Mouse (Mus musculus): ENCODE measurements around the gene Rgs12. TPM values are rescaled to one million over a fixed set of nuclear protein-coding genes. Genes with fewer than 3 reads are reported as not detected.

The Rgs12 gene
- polyA plus RNA-seq, 1 experiment from 2014 or later = 34.4 TPM

DNA sequence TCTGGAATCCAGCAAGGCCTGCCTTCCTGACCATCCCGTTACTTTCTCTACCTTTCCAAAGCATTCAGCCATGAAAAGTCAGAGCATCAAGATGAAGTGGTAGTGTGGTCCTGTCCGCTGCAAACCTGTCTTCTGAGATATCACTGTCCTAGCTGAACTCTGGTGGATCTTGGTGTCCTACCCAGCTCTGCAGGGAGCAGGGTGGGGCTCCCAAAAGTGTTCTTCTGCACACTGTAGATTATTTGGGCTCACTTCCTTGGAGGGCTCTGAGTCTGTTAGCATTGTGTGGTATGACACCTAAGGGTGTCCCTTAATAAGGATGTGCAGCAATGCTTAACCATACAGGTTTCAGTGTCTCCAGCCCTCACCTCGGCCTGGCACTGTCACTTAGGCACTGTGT lies 56.4 kb downstream of the Rgs12 start:
- H3K27me3 ChIP-seq (ENCODE audit: control insufficient read depth, insufficient read depth, low read length) = no peaks in the 10 kb centered on the region
- ATAC-seq (ENCODE audit: insufficient read depth, low FRiP score) = no peak
- 89% methylated on average over 3 of the region's 3 CpGs for WGBS
- no peak overlapping the region for H3K27ac ChIP-seq (ENCODE audit: low read length)
- H3K4me1 ChIP-seq (ENCODE audit: control insufficient read depth, insufficient read depth, low read length) = no peaks in the 10 kb centered on the region
- H3K4me2 ChIP-seq (ENCODE audit: low read depth, low read length) = no peak overlapping the region
- H3K9ac ChIP-seq (ENCODE audit: low read length) = no peak overlapping the region
- H3K9me3 ChIP-seq (replicated peaks; ENCODE audit: control insufficient read depth, low read length) = no peaks in the 10 kb centered on the region
- H3K36me3 ChIP-seq (ENCODE audit: control insufficient read depth, insufficient read depth, low read length) = no peaks in the 10 kb centered on the region
- no peak overlapping the region for H3K4me3 ChIP-seq (replicated peaks; ENCODE audit: low read length)

DNA sequence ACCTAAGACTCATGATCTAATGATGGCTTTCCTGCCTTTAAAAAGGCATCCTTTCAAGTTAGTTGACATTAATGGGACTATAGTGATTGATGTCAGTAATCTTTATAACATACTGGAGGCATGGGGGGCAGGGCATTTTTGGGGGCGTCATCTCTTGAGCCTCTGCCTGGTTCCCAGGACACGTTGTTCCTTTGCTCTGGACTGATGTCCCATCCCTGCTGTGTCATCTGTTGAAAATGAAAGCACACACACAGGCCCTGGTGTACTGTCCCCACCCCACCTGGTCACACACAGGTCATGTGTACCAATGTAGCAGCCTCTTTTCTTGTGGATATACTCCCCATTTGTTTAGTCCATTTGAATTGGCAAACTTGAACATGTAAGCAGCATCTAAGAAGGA lies 57.4 kb downstream of the Rgs12 start:
- Histone ChIP-seq H3K27me3 (ENCODE audit: control insufficient read depth, insufficient read depth, low read length) (no peaks in the 10 kb centered on the region), H3K36me3 (ENCODE audit: control insufficient read depth, insufficient read depth, low read length) (no peaks in the 10 kb centered on the region), H3K4me1 (ENCODE audit: control insufficient read depth, insufficient read depth, low read length) (no peaks in the 10 kb centered on the region), H3K9me3 (replicated peaks; ENCODE audit: control insufficient read depth, low read length) (no peaks in the 10 kb centered on the region), H3K4me2 (ENCODE audit: low read depth, low read length) (no peak overlapping the region), H3K27ac (ENCODE audit: low read length) (no peak overlapping the region), H3K4me3 (replicated peaks; ENCODE audit: low read length) (no peak overlapping the region), H3K9ac (ENCODE audit: low read length) (no peak overlapping the region)
- no peak for ATAC-seq (ENCODE audit: insufficient read depth, low FRiP score)
- 53% methylated on average over 2 of the region's 2 CpGs for WGBS

DNA sequence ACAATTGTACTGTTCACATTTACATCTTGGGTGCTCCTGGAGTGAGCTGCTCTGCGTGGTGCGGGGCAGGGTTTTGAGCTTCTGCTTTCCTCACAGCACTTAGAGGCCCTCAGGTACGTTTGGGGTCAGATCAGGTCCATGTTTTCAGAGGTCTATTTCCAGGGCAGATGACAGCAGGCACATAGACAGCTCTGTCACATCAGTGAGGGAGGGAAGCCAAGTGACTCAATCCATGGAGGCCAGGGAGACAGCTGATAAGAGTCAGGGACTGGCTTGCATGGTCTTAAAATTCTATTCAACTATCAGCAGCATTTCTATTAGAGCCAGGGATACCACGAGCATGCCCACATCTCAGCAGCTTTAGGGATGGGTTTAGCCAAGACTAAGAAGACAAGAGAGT lies 59.9 kb downstream of the Rgs12 start:
- Histone ChIP-seq H3K9me3 (replicated peaks; ENCODE audit: control insufficient read depth, low read length) (no peaks in the 10 kb centered on the region), H3K27me3 (ENCODE audit: control insufficient read depth, insufficient read depth, low read length) (no peaks in the 10 kb centered on the region), H3K4me3 (replicated peaks; ENCODE audit: low read length) (no peak overlapping the region), H3K4me2 (ENCODE audit: low read depth, low read length) (no peak overlapping the region), H3K36me3 (ENCODE audit: control insufficient read depth, insufficient read depth, low read length) (no peaks in the 10 kb centered on the region), H3K27ac (ENCODE audit: low read length) (no peak overlapping the region), H3K4me1 (ENCODE audit: control insufficient read depth, insufficient read depth, low read length) (no peaks in the 10 kb centered on the region; the same call in 1 of the 2 replicates), H3K9ac (ENCODE audit: low read length) (no peak overlapping the region)
- no peak for ATAC-seq (ENCODE audit: insufficient read depth, low FRiP score)
- WGBS = 89% methylated on average over 4 of the region's 4 CpGs

DNA sequence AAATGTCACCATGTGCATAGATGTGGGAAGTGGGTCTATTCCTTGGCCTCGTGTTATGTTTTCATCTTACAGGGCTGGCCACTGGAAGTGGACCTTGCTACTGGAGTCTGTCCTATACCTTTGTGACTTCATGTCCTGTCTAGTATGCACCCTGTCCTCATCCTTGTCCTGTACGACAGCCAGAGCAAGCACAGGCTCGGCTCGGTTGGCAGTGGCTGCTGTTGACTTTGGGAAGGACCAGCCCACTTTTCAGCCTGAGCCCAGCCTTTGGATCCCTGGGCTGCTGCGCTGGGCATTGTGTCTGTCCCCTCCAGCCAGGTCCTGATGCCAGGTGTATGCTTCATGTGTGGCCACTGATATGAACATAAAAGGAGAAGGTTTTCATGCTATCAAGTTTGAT lies 61.4 kb downstream of the Rgs12 start:
- Histone ChIP-seq H3K9me3 (replicated peaks; ENCODE audit: control insufficient read depth, low read length) (no peaks in the 10 kb centered on the region), H3K36me3 (ENCODE audit: control insufficient read depth, insufficient read depth, low read length) (no peaks in the 10 kb centered on the region), H3K27ac (ENCODE audit: low read length) (no peak overlapping the region), H3K4me3 (replicated peaks; ENCODE audit: low read length) (no peak overlapping the region), H3K4me1 (ENCODE audit: control insufficient read depth, insufficient read depth, low read length) (no peaks in the 10 kb centered on the region; the same call in 1 of the 2 replicates), H3K9ac (ENCODE audit: low read length) (no peak overlapping the region), H3K27me3 (ENCODE audit: control insufficient read depth, insufficient read depth, low read length) (no peaks in the 10 kb centered on the region), H3K4me2 (ENCODE audit: low read depth, low read length) (no peak overlapping the region)
- 59% methylated on average over 5 of the region's 5 CpGs for WGBS
- no peak; the same call in 1 of the 2 replicates for ATAC-seq (ENCODE audit: insufficient read depth, low FRiP score)

DNA sequence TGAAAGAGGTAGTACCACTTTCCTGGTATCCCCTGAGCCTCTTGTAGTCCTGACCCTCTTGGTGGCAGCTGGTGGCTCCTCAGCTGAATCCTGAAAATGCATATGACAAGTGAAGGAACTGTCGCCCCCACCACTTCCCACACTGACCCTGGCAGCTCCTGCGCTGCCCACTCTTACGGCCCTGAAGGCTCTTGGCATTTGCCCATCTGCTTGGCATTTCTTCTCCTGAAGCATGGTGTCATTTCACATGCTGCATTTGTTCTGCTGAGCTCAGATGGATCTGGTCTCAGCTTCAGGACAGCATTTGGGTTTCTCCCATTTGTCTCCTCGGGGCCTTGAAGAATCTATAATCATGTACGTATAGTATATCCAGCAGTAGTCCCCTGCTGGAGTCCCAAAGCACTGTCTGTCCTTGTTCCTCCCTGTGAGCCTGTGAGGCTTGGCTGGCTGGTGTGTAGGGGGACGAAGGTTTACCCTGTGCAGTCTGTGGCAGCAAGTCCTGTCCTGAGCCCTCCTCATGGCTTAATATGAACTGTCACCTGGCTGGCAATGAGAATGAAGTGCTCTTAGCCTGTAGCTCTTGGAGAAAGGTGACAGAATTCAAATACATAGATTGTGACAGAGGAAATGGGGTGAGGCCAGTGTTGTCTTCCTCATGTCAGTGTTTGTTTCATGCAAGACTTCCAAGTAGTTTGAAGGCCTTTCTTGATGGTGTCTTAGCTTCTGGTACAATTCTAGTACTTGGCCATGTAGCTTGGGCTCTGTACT lies 62.1 kb downstream of the Rgs12 start:
- Histone ChIP-seq H3K36me3 (ENCODE audit: control insufficient read depth, insufficient read depth, low read length) (no peaks in the 10 kb centered on the region), H3K4me3 (replicated peaks; ENCODE audit: low read length) (no peak overlapping the region), H3K9me3 (replicated peaks; ENCODE audit: control insufficient read depth, low read length) (no peaks in the 10 kb centered on the region), H3K27ac (ENCODE audit: low read length) (no peak overlapping the region), H3K9ac (ENCODE audit: low read length) (no peak overlapping the region), H3K4me1 (ENCODE audit: control insufficient read depth, insufficient read depth, low read length) (no peaks in the 10 kb centered on the region; the same call in 1 of the 2 replicates), H3K4me2 (ENCODE audit: low read depth, low read length) (no peak overlapping the region), H3K27me3 (ENCODE audit: control insufficient read depth, insufficient read depth, low read length) (no peaks in the 10 kb centered on the region)
- ATAC-seq (ENCODE audit: insufficient read depth, low FRiP score) = no peak
- WGBS = 95% methylated on average over 6 of the region's 6 CpGs

DNA sequence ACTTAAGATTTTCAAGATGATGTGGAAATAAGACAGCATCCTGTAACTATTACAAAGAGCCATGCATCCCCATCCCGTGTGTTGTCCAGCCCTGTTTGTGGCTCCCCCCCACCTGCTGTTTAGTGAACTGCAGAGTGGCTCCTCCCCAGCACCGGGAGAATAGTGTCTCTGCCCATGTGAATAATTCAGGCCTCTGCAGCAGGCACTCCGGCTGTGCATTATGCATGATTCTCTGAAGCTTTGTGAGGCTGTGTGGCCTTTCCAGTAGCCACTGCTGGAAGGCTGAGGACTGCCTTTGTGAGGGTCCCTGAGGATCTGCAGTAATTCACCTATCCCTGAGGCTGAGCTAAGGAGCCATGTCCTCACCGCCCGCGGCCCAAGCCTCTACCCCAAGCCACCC lies 64.8 kb downstream of the Rgs12 start:
- Histone ChIP-seq H3K4me3 (replicated peaks; ENCODE audit: low read length) (no peak overlapping the region), H3K27ac (ENCODE audit: low read length) (no peak overlapping the region), H3K4me1 (ENCODE audit: control insufficient read depth, insufficient read depth, low read length) (peaks cover 7% of the 10 kb centered on the region), H3K4me2 (ENCODE audit: low read depth, low read length) (no peak overlapping the region), H3K9me3 (replicated peaks; ENCODE audit: control insufficient read depth, low read length) (no peaks in the 10 kb centered on the region), H3K9ac (ENCODE audit: low read length) (no peak overlapping the region), H3K36me3 (ENCODE audit: control insufficient read depth, insufficient read depth, low read length) (no peaks in the 10 kb centered on the region), H3K27me3 (ENCODE audit: control insufficient read depth, insufficient read depth, low read length) (no peaks in the 10 kb centered on the region)
- WGBS = 82% methylated on average over 6 of the region's 6 CpGs
- no peak for ATAC-seq (ENCODE audit: insufficient read depth, low FRiP score)

DNA sequence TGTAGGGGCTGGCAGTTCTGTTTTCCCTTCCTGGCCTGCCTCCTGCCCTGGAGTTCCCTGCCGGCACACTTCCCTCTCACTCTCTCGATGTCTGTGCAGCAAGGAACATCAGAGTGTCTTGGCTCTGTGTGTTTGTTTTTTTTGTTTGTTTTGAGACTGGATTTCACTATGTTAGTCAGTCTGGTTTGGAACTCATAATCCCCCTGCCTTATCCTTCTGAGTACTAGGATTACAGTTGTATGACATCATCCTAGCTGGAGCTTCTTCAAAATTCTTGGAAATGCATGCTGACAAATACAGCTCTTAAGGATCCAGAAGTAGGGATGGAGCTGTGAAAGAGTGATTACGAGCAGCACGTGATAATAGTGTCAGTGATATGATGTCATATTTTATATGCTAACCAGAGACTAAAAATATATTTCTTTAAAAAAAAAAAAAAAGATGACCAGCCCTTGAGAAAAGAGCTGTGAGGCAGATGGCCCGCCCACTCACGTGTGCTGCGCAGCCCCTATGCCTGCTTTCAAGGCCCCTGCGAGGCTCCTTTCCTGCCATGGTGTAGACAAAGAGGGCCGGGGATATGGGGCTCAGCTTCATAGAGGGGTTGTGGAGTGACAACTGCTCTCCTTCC lies 70.5 kb downstream of the Rgs12 start:
- peak overlapping the region; percentile 46; the same call in 1 of the 2 replicates for H3K27ac ChIP-seq (ENCODE audit: low read length)
- H3K4me1 ChIP-seq (ENCODE audit: control insufficient read depth, insufficient read depth, low read length) = peaks cover 14% of the 10 kb centered on the region
- no peak overlapping the region for H3K9ac ChIP-seq (ENCODE audit: low read length)
- no peaks in the 10 kb centered on the region for H3K27me3 ChIP-seq (ENCODE audit: control insufficient read depth, insufficient read depth, low read length)
- no peak; the same call in 1 of the 2 replicates for ATAC-seq (ENCODE audit: insufficient read depth, low FRiP score)
- peaks cover 4% of the 10 kb centered on the region; the same call in 1 of the 2 replicates for H3K36me3 ChIP-seq (ENCODE audit: control insufficient read depth, insufficient read depth, low read length)
- WGBS = 64% methylated on average over 9 of the region's 9 CpGs
- H3K4me2 ChIP-seq (ENCODE audit: low read depth, low read length) = no peak overlapping the region
- H3K4me3 ChIP-seq (replicated peaks; ENCODE audit: low read length) = no peak overlapping the region
- H3K9me3 ChIP-seq (replicated peaks; ENCODE audit: control insufficient read depth, low read length) = no peaks in the 10 kb centered on the region

DNA sequence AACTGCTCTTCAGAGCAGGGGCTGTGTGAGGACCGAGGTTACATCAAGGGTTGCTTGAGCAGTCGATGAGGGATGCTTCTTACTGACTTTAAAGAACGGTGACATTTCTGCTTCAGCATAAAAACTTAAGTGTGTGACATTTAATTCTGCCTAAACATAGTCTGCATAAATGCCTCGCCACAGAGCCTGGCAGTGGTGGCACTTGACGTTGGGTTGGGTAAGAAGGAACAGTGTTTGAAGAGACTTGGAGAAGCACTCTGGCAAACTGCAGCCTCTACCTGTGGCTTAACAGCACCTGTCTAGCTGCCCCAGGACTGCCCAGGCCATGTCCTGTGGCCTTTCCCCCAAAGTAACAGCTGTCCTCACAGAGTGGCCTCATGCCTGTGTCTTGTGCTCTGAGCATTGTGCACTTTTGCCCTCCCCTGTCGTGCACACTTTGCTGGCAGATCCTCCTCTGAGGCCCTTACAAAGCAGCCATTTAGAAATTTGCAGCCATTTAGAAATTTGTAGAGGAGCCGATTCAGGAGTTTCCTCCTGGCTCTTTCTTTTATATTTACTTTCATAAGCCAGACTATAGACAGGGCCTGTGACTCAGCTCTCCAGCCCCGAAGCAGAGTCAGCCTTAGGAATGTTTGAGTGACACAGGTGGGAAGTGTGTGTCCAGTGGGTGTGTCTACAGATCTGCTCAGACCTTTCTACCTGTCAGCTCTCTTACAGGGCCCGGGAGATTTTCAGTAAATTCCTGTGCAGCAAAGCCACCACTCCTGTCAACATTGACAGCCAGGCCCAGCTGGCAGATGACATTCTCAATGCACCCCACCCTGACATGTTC lies 71.4 kb downstream of the Rgs12 start:
- ATAC-seq (ENCODE audit: insufficient read depth, low FRiP score) = peak; percentile 79
- WGBS = 68% methylated on average over 9 of the region's 9 CpGs
- H3K36me3 ChIP-seq (ENCODE audit: control insufficient read depth, insufficient read depth, low read length) = peaks cover 4% of the 10 kb centered on the region; the same call in 1 of the 2 replicates

DNA sequence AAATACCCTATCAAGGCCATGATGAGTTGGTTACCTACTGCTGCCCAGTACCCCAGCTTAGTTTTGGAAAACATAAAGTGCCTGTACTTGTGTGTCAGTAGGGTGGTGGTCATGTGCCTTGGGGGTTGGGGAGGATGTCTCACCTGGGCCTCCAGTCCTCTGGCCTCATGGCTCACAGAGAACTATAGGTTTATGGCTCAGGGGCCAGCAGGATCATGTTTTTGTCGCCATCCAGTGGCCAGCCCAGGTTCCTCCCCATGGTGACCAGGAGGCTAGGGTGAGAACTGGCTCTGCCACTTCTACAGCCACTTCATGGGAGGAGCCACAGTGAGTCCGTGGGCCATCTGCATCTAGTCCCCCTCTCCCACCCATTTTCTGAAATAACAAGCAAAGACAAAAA lies 75.7 kb downstream of the Rgs12 start:
- Histone ChIP-seq H3K9me3 (replicated peaks; ENCODE audit: control insufficient read depth, low read length) (no peaks in the 10 kb centered on the region), H3K27me3 (ENCODE audit: control insufficient read depth, insufficient read depth, low read length) (no peaks in the 10 kb centered on the region), H3K27ac (ENCODE audit: low read length) (no peak overlapping the region), H3K9ac (ENCODE audit: low read length) (no peak overlapping the region), H3K4me3 (replicated peaks; ENCODE audit: low read length) (no peak overlapping the region), H3K4me2 (ENCODE audit: low read depth, low read length) (no peak overlapping the region), H3K4me1 (ENCODE audit: control insufficient read depth, insufficient read depth, low read length) (no peaks in the 10 kb centered on the region), H3K36me3 (ENCODE audit: control insufficient read depth, insufficient read depth, low read length) (peaks cover 16% of the 10 kb centered on the region)
- no peak for ATAC-seq (ENCODE audit: insufficient read depth, low FRiP score)
- 18% methylated on average over 2 of the region's 2 CpGs for WGBS

More for the DNA sequence above, 71.4 kb downstream of the Rgs12 start:
- no peaks in the 10 kb centered on the region for H3K27me3 ChIP-seq (ENCODE audit: control insufficient read depth, insufficient read depth, low read length)
- no peak overlapping the region for H3K4me3 ChIP-seq (replicated peaks; ENCODE audit: low read length)
- H3K27ac ChIP-seq (ENCODE audit: low read length) = peak overlapping the region; percentile 46
- peaks cover 14% of the 10 kb centered on the region for H3K4me1 ChIP-seq (ENCODE audit: control insufficient read depth, insufficient read depth, low read length)
- no peak overlapping the region for H3K9ac ChIP-seq (ENCODE audit: low read length)
- no peak overlapping the region for H3K4me2 ChIP-seq (ENCODE audit: low read depth, low read length)
- H3K9me3 ChIP-seq (replicated peaks; ENCODE audit: control insufficient read depth, low read length) = no peaks in the 10 kb centered on the region
